Mouse (Mus musculus) CD8-positive naive resting alpha-beta T cell, adult 2 months (primary cell): ENCODE data around the gene Slf2.

Source experiments
- DNase-seq, 2 experiments: peaks; one replicate each; pipeline ENCODE4 v3.0.0; 2022; ENCODE audit warnings: low read depth in 2 of 2, low spot score in 2 of 2

Gene Slf2

DNA sequence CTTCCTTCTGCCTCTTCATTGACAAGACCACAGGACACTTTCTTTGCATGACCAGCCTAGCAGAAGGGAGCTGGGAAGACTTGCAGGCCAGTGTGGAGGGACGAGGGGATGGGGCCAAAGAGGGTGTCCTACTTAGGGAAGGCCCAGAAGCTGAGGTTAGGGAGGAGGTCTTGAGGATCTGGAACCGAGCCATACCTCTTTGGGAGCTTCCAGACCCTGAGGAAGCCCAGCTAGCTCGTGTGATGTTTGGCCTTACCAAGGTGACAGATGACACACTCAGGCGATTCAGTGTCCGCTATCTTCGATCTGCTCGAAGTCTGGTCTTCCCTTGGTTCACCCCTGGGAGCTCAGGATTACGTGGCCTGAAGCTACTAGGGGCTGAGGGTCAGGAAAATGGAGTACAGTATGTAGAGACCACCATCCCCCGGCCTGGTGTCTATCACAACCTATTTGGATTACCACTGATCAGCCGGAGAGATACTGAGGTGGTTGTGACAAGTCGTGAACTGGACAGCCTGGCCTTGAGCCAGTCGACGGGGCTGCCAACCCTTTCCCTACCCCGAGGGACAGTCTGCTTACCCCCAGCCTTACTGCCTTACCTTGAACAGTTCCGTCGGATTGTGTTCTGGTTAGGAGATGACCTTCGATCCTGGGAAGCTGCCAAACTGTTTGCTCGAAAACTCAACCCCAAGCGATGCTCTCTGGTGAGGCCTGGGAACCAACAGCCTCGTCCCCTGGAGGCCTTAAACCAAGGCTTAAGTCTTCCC is 76.7 kb downstream of the Slf2 start:
- DNase-seq = no peak

DNA sequence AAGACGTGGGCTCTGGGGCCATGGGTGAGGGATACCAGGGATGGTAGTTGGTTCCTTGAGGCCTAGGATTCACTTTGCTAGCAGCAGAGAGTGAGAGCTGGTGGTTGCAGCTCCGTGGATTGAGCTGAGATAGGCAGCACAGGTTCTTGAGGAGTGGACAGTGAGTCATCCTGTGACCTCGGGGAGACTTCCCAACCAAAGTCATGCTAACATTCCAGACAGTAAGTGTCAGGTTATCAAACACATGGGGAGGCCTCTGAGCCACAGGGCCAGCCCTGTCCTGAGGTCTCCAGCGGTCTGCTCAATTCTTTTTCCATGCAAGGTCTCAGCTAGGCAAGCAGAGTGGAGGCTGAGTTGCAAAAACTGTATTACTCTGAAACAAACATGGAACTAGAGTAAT is 79.7 kb downstream of the Slf2 start:
- no peak for DNase-seq

DNA sequence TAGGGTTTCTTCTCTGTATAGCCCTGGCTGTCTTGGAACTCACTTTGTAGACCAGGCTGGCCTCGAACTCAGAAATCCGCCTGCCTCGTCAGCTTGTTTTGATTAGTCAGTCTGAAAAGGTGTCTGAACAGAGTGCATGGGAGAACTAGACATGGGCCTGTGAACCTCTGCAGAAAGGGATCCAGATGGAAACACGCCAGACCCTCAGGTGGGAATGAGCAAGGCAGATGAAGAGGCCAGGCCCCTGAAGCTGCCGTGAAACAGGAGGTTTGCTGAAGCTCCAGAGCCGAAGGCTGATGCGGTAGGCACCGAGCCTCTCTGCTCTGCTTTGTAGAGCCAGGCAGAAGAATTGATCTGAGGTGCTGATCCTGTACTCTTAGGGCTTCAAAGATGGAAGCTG is 81.3 kb downstream of the Slf2 start:
- no peak for DNase-seq

DNA sequence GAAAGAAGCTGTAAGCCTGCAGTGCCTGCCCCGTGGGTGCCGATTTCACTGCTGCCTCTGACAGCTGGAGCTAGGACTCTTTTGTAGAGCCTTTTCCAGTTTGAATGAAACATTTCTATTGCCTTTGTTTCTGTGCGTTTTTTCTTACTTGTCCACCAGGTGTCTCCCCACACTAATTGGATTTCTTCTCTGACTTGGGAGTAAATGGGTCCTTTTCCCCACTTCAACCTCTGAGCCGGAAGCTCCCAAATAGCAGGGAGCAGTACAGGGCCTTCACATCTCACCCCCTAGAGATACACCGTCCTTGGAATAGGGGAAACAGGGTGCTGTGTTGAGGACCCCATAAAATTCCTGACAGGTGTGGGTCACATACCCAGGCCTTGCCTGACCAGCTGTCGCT is 81.7 kb downstream of the Slf2 start:
- DNase-seq = no peak

DNA sequence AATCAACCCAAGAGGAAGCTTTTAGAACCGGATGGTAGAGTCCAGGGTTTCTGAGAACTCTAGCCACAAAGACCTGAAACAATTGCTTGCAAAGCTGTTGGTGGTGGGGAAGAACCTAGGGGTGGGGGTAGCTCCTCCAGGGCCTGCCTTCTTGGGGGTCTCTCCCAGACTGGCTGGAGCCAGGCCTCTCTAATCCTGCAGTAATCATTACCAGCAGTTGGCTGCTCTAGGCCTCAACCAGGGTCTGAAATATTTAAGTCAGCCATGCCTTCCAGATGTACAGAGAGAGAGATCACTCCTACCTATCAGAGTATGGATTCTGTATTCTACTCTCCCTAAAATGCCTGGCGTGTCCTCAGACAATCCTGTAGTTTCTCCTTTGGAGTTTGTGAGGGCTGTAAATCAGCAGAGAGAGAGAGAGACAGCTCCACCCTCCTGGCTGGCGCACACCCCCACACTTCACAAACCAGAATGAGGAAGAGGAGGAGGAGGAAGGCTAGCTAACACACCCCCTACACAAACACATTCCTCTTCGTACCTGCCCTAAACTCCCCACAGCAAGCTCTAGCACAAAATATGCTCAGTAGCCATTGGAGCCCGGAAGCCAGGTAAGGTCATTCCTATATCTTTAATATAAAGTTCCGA is 82.8 kb downstream of the Slf2 start:
- no peak for DNase-seq

DNA sequence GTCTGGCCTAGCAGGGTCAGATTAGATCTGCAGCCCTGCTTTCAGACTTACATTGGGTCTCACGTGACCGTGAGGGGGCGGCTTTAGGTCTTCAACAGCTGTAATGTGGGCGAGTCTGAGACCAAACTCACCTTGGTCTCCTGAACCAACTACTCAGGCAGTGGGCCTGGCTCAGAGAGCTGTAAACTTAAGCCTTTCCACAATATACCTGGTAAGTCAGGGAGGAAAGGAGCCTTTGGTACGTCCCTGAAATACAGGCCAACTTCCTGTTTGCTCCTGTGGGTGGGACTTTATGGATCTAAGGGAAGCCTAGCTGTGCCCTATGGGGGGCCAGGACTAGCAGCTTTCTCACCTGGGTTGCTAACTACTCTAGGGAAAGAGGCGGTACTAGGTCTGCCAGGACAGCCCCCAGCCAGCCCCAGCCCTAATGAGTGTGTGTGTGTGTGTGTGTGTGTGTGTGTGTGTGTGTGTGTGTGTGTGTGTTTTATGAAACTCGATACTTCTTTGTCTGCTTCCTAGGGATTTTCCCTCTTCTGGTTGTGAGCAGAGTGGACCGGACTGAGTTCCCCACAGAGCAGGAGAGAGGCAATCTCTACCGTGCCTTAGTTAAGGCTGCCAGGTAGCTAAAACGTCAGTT is 83.5 kb downstream of the Slf2 start, which contains the start of gene Lzts2:
Lzts2 (plus strand) TSS at position 80 of the 637 bp plus-strand sequence.
- no peak for DNase-seq

DNA sequence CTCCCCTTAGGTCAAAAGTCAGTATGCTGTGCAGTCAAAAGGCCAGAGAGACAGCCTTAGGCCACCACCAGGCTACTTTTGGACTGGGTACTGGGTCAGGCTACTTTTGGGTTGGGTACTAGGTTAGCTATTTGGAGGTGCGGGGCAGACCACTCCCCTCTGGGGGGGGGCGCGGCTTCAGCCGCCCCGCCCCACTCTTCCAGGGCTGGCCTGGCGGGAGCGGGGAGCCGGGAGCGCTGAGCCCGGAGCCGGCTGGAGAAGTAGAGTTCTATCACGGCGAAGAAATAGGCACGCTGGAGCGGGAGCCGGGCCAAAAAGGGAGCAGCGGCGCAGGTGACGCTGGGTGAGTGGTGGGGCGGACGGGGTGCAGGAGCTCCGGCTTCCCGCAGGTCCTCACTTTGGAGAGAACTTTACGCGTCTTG is 84.0 kb downstream of the Slf2 start:
- no peak for DNase-seq

DNA sequence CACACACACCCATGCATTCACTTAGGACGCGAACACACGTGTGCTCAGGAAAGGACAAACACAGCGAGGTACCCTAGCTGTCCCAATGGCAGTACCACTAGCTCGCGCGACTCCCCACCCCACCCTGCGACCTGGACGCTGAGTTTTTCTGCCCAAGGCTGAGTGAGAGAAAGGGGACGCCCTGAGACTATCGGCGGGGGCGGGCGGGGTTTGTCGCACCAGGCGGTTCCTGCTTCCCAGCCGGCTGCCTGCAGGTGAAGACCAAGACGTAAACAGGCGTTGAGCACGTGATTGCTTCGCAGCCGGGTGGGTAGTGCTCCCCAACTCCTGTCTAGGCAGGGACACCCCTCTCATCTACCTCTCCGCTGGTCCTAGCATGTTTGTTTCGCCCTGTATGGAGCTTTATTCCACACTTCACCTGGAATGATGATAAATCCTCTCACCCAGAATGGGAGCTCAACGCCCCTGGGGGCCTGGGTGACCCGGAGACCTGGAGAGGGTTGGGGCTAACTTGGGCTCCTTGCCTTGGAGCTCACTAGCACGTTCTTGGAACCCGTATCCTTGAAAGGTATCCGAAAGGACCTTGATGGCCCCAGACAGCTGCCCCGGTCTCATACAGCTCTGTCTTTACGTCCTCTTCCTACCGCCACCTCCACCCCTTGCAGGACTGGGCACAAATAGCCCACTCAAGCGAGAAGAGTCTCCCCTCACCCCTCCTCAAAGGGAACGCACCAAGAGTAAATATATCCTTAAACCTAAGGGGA is 84.7 kb downstream of the Slf2 start:
- DNase-seq = peak; percentile 46 to 64

DNA sequence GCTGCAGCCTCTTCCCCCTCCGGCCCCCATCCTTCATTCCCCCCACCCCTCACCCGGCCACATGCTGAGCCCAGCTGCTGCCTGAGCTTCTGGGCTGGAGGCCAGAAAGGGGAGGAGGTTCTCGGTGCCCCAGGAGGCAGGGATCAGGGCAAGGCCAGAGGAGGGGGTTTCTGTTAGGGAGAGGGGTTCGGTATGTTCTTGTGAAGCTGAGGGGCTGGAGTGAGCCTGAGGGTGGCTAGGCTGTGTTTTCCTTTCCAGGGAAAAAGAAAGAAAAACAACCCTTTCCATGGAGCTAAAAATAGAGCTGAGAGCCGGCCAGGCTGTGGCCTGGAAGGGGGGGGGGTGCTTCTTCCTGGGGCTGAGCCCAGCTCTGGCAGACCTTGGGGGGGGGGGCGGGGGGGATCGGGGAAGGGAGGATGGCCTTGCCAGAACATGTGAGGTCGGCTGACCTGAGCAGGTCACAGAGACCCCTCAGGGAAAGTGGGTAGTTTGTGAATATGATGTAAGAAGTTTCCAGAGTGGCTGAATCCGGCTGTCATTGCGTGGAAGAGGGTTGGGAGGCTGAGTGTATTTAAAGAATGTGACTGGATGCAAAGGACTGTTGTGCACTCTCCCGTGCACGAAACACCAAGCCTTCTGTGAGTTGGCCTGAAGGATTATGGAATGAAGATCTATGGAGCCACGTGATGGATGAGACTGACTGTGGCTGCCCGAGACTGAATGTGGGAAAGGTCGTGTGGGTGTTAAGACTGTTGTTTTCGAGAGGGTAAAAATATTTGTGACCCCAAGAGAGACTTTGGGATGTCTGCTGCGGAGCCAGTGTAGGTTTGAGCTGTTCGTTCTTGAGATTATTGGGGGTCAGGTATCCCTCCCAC is 85.6 kb downstream of the Slf2 start:
- no peak for DNase-seq

DNA sequence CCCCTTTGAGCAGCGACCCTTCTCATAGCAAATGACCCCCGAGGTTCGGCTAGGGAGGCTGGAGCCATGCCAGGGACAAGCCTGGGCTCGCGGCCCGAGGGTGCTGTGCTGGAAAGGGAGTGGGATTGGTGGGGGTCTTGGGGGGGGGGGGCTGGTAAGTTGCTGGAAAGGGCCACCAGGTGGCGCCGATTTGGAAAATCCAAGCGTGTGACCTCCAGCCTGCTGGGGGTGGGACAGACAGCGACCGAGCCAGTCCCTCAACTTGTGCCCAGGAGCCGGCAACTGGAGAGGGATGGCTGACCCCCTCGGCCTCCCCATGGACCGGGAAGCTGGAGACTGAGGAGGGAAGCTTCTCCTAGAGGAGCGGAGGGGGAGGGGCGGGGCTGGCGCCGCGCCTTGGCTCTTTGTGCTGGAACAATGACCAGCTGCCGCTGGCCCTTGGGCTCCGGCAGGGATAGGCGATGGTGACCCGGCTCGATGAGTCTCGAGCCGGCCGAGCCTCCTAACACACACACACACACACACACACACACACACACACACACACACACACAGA is 86.3 kb downstream of the Slf2 start:
- no peak for DNase-seq

DNA sequence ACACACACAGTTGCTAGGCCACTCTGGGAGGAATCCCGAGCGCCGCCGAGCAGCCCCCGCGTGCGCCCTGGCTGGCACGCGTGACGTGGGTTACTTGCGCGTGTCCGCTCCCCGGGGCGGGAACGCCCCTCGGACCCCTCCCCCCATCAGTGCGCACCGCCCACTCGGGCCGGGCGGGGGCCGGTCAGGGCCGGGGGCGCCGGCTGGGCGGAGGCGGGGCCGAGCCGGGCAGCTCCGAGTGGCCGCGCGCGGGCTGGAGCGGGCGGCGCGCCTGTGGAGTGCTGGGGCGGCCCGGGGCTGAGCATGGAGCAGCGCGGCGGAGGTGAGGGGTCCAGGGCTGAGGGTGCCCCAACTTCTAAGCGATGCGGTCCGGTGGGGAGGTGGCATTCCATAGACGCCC is 87.0 kb downstream of the Slf2 start:
- peak; percentile 9 to 15 for DNase-seq

DNA sequence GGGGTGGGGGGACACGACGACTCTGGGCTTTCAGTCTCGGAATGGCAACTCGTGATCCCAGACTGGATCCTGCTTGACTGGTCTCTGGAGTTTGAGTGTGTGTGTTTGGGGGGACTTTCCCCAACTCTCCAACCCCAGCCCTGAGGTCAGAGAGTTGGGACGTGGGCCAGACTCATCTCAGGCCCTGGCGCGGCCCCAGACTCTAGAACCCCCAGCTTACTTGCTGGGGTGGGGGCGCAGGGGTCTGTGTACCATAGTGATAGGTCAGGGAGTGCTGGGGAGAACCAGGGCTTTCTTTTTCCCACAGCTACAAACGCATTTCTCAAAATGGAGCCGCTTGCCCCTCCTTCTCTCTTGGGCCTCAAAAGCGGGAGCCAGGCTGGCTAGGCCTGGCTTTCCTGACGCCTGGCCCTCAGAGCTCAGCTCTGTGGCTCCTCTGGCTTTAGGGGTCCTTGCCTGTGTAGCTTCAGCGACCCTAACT is 87.4 kb downstream of the Slf2 start:
- no peak for DNase-seq

DNA sequence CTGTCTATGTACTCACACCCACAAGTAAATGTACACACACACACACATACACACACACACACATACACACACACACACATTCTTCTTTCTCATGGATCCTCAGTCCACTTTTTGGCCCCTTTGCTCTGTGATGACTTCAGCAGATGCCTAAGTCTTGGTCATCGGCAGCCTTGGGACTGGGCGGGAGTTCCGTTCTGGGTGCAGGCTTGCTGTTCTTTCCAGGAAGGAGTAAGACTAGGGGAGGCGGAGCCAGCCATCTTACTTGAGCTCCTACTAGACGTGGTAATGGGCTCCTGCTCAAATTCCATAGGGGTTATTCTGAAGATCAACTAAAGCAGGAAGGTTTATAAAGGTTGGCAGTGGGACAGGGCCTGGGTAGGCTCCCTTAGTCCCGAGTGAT is 89.4 kb downstream of the Slf2 start:
- DNase-seq = no peak

DNA sequence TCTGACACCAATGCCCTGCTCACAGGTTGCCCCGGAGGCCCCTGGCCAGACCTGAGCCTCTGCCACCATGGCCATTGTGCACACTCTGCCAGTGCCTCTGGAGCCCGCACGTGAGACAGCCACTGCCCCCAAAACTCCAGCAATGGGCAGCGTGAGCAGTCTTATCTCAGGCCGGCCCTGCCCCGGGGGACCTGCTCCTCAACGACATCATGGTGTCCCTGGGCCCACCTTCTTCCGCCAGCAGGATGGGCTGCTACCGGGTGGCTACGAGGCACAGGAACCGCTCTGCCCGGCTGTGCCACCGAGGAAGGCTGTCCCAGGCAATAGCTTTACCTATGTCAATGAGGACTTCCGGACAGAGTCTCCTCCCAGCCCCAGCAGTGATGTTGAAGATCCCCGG is 90.4 kb downstream of the Slf2 start:
- DNase-seq = no peak

DNA sequence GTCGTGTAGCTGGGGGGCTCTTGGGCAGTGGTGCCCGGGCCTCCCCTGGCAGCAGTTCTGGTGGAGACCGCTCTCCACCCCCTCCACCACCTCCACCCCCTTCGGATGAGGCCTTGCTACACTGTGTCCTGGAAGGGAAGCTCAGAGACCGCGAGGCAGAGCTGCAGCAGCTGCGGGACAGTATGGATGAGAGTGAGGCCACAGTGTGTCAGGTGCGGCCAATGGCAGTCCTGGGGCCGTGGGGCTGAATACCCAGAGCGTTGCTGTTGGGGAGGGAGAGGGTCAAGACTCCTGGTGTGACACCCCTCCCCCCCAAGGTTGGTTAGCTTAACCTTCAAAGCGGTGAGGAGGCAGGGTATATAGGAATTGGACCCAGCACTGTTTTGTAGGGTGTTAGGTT is 93.0 kb downstream of the Slf2 start:
- DNase-seq = no peak

DNA sequence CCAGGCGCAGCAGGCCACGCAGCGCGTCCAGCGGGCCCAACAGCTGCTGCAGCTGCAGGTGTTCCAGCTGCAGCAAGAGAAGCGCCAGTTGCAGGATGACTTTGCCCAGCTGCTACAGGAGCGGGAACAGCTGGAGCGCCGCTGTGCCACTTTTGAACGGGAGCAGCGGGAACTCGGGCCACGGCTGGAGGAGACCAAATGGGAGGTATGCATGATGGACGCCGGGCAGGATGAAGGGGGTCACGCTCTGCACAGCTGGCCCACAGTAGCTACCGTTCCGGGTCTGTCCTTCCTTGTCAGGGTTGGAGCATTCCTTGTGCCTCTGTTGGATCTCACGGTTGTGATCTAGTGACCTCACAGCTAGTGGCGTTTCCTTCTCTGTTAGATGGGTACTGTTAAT is 93.8 kb downstream of the Slf2 start:
- no peak for DNase-seq

DNA sequence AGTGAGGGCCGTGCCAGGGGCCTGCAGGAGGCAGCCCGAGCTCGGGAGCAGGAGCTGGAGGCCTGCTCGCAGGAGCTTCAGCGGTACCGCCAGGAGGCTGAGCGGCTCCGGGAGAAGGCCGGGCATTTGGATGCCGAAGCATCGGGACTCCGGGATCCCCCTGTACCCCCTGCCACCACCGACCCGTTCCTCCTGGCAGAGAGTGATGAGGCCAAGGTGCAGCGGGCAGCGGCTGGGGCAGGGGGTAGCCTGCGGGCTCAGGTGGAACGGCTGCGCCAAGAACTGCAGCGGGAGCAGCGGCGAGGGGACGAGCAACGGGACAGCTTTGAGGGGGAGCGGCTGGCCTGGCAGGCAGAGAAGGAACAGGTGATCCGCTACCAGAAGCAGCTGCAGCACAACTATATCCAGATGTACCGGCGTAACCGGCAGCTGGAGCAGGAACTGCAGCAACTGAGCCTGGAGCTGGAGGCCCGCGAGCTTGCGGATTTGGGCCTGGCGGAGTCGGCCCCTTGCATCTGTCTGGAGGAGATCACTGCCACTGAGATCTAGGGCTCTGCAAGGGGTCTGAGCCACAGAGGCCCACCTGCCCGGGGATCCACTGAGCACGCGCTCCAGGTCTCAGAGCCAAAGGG is 95.1 kb downstream of the Slf2 start:
- no peak for DNase-seq

DNA sequence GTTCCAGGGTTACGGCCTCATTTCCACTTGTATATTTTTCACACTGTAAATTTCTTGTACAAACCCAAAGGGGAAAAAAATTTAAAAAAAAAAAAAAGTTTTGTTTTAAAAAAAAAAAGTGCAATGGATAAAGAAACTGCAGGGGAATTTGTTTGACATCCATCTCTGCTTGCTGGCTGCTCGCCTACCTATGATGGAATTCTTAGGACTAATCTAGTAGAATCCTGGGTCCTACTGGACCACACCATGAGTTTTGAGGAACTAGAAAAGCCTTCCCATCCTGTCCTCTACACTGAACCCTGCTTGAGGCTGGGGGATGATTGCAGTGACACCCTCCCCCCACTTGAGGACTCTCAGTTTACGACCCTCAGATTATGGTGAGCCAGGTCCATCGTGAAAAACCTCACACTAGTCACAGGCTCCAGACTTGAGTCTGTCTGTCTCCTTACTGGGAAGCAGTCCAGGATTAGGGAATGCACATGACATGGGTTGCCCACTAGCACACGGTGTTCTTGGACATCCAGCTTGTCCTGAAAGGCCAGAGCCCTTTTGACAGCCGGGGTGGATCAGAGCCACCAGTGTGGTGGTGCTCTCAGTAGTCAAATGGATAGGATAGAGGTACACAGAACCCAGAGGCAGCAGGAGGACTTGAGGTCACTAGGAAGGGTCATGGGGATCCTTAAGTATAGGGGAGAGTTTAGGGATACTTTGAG is 96.2 kb downstream of the Slf2 start:
- no peak for DNase-seq

DNA sequence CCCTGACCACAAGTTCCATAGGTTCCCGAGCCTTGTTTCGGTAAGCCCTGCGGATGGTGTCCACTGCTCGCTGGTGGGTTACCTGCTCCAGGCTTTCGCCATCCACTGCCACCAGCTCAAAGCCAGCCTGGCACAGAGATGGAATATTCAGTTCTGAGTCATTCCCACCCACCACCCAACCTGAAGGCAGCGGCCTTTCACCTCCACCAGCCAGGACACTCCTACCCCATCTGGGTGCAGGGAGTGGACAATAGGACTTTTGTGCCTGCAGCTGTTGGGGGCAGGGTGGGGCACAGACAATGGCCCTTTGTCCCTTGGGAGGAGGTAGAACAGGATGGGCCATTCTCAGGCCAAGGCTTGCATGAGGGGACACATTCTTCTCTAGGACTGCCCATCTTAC is 96.9 kb downstream of the Slf2 start:
- DNase-seq = no peak
